Mouse (Mus musculus): ENCODE data around the gene 4931440F15Rik.
"Not testable (repeated sequence)": the region's sequence is repeated elsewhere in the genome, so short reads cannot be mapped to it uniquely, and the experiment has no call there.

The 4931440F15Rik gene

DNA sequence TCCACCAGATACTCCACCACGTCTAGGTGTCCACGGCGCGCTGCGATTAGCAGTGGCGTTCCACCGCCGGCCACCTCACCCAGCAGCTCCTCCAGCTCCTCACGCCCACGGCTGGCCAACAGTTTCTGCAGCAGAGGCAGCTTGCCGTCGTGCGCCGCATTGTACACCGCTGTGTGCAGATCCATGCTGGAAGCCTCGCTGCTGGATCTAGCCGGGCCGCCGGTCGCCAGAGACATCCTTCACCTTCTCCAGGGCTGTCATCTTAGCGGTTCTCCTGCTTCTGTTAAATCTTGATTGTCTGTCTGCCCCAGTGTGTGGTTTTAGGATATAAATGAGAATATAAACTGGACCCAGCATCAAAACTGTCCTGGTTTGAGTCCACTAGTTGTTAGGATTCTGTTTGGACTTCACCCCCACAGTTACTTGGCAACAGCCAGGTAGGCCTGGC lies at the start of gene 4931440F15Rik:
4931440F15Rik (minus strand) TSS at position 398 of the 448 bp plus-strand sequence.
- not testable (repeated sequence) for DNase-seq

GRCm38 (mm10) chr11:29874781-29875180 lies 49.3 kb upstream of the 4931440F15Rik start:
- not testable (repeated sequence) for DNase-seq

DNA sequence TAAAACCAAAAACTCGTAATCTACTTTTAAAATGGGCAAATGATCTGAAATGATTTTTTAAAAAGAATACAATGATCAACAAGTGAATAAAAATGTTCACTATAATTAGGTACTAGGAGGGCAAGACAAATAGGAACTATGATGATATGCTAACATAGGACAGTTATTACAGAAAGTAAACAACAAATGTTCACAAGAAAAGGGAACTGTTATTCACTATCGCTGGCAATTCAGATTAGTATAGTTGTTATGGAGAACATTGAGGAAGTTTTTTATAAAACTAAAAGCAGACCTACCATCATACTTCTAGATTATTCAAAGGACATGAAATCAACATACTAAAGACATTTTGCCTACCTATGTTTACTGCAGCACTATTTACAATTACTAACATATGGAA lies 44.7 kb upstream of the 4931440F15Rik start:
- no peak for DNase-seq

- no peak for DNase-seq
Measured at GRCm38 (mm10) chr11:29864269-29864668, 38.8 kb upstream of the 4931440F15Rik start.

GRCm38 (mm10) chr11:29861750-29862397 lies 36.4 kb upstream of the 4931440F15Rik start:
- DNase-seq = peak; percentile 54

DNA sequence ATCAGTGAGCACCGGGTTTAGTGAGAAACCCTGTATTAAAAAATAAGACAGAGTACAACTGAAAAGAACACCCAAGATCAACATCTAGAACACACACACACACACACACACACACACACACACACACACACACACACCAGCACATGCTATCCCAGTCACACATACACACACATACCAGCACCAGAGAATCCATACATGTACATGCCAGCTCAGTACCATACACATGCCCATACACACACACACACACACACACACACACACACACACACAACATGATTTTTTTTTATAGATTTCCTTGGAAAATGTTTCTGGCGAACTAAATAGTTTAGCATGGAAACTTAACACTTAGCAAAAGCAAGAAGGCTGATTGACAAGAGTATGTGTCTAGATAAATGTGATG lies 35.6 kb upstream of the 4931440F15Rik start:
- DNase-seq = no peak

- DNase-seq = no peak
Measured at GRCm38 (mm10) chr11:29840606-29841227, 15.2 kb upstream of the 4931440F15Rik start.

DNA sequence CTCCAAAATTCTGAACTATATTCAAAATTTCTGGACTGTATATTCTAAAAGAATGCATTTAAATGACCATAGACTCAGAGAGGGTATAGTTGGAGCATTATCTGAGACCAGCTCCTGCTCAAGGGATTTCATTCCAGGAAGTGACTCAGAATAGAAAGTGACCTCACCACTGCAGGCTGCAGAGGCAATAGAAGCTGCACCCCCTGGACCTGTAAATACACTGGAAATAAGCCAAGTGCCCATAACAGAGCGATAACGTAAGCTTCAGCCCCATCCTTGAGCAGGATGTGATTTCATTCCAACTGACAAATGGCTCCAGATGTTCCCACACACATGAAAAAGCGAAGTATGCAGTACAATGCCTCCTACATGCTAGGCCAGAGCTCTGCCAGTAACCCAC lies 14.3 kb upstream of the 4931440F15Rik start:
- no peak for DNase-seq

- no peak for DNase-seq
Measured at GRCm38 (mm10) chr11:29837066-29837465, 11.6 kb upstream of the 4931440F15Rik start.

DNA sequence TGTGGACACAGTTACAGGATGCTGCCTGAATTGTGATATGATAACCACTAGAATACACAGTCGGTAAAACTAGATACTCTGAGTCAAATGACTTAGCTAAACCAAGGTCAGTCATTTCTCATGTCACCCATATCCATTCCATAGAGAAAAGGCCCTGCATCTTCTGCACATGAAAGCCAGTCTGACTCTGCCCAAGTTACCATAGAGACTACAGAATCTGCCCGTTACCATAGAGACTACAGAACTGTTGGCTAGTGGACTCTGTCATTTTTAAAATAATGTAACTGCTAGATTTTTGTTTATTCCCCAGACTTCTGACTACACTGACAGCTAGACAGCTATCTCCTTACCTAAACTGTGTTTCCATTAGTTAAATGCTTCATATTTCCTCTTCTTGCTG lies 2.3 kb upstream of the 4931440F15Rik start:
- no peak for DNase-seq

GRCm38 (mm10) chr11:29826001-29826400 lies 533 bp upstream of the 4931440F15Rik start:
- no peak for DNase-seq

GRCm38 (mm10) chr11:29824474-29825270 lies 796 bp downstream of the 4931440F15Rik start:
- not testable (repeated sequence) for DNase-seq

GRCm38 (mm10) chr11:29823141-29823540 lies 2.3 kb downstream of the 4931440F15Rik start:
- no peak for DNase-seq

- DNase-seq = no peak
Measured at GRCm38 (mm10) chr11:29815670-29816069, 9.8 kb downstream of the 4931440F15Rik start.

DNA sequence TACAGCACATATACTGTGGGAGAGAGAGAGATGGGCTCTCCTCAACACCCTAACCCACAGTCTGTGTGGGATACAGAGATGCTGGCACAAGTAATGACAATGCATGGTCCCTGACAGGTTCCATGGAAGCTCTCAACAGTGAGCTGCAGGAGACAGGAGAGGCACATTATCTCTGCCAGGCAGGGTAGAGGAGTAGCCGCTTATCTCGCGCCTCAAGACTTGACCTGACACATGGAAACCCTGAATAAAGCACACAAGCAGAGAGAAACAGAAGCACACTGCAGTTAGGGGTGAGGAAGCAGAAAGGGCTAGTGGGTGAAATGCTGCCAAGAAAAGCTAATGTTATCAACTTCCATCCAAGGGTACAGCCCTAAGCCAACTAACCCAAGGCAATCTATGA lies 10.2 kb downstream of the 4931440F15Rik start:
- no peak for DNase-seq

- no peak for DNase-seq
Measured at GRCm38 (mm10) chr11:29813267-29813666, 12.2 kb downstream of the 4931440F15Rik start.

- DNase-seq = no peak
Measured at GRCm38 (mm10) chr11:29812475-29812874, 13.0 kb downstream of the 4931440F15Rik start.

DNA sequence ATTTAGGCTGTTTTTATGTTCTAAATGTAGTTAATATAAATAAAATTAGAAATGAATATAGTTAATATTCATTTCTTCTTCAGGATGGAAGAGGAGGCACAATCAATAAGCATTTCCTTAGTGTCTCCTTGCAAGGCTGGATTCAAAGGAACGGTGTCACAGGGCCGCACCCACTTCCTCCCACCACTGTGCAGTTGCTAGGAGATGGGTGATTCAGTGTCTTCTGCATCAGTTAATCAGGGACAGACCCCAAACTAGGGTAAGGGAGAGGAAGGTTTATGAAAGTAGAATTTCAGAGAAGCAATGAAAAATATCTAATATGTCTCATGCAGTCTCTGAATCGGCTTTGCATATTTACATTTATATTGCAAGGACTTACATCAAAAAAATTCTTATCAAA lies 15.1 kb downstream of the 4931440F15Rik start:
- no peak for DNase-seq

- DNase-seq = no peak
Measured at GRCm38 (mm10) chr11:29808981-29809589, 16.4 kb downstream of the 4931440F15Rik start.

- DNase-seq = no peak
Measured at GRCm38 (mm10) chr11:29808173-29808980, 17.1 kb downstream of the 4931440F15Rik start.

GRCm38 (mm10) chr11:29807325-29807724 lies 18.1 kb downstream of the 4931440F15Rik start:
- DNase-seq = no peak
